Mouse (Mus musculus): ENCODE results near the gene Fmn2. TPM values are rescaled to one million over a fixed set of nuclear protein-coding genes. Genes with fewer than 3 reads are reported as not detected.

Gene Fmn2
- polyA plus RNA-seq, 1 experiment from 2014 or later, result 0.74 TPM

DNA sequence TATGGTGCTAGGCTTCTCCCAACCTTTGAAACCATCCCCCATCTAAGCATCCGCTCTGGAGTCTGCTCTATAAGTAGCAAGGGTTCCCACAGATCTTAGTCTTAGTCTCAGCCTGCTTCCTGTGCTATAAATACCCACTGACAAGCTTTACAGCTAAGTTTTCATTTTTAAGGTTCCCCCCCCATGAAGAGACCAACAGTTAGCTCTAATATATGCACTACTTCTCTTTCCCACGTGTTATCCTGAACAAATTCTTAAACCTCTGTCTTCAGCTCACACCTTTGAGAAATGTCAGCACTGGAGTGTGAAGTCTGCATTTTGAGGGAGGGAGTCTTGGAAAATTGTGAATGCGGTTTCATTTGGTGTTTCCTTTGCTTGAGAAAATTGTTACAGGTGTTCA is 56.2 kb downstream of the Fmn2 start:
- Histone ChIP-seq H3K27ac (replicated peaks in 1 of 2; ENCODE audit: control insufficient read depth in 1 of 2, insufficient read depth in 1 of 2, low read depth in 2 of 2, low read length in 2 of 2) (no peak overlapping the region), H3K9ac (ENCODE audit: low read length) (no peak overlapping the region), H3K36me3 (ENCODE audit: control insufficient read depth, insufficient read depth, low read length) (no peaks in the 10 kb centered on the region), H3K4me1 (ENCODE audit: control insufficient read depth in 2 of 2, insufficient read depth in 2 of 2, low read length in 2 of 2) (0 out of 4 replicates have a peak, but pooled peaks cover 0 to 2% of the 10 kb centered on the region in 2 experiments), H3K9me3 (ENCODE audit: control insufficient read depth, low read length) (no peaks in the 10 kb centered on the region), H3K4me2 (ENCODE audit: low read length) (no peak overlapping the region), H3K4me3 (ENCODE audit: control insufficient read depth in 1 of 2, insufficient read depth in 1 of 2, low read depth in 1 of 2, low read length in 2 of 2) (no peak overlapping the region), H3K27me3 (ENCODE audit: control insufficient read depth, insufficient read depth, low read length) (no peaks in the 10 kb centered on the region)
- WGBS, result 38% methylated on average over 3 of the region's 3 CpGs
- no peak for ATAC-seq (ENCODE audit: insufficient number of reproducible peaks, insufficient read depth, low FRiP score, low read depth)

DNA sequence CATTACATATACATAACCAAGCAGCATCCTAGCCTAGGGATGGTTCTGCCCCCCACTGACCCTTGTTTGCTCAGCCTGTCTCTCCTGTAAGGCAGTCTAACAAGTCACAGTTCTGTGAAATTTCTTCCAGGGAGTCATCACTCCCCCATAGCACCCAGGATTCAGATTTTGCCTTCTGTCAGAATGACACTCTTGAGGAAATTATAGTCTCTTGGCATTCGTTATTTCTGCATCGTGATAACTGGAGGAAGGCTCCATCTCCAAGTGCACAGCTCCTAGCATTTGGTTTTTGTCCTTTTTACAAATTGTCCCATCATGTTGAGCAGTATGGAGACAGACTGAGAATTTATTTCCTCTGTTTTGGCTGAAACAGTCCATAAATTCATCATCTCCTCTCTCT is 56.9 kb downstream of the Fmn2 start:
- Histone ChIP-seq H3K4me2 (ENCODE audit: low read length) (no peak overlapping the region), H3K9me3 (ENCODE audit: control insufficient read depth, low read length) (no peaks in the 10 kb centered on the region), H3K4me3 (ENCODE audit: control insufficient read depth in 1 of 2, insufficient read depth in 1 of 2, low read depth in 1 of 2, low read length in 2 of 2) (no peak overlapping the region), H3K27me3 (ENCODE audit: control insufficient read depth, insufficient read depth, low read length) (no peaks in the 10 kb centered on the region), H3K9ac (ENCODE audit: low read length) (no peak overlapping the region), H3K27ac (replicated peaks in 1 of 2; ENCODE audit: control insufficient read depth in 1 of 2, insufficient read depth in 1 of 2, low read depth in 2 of 2, low read length in 2 of 2) (no peak overlapping the region), H3K4me1 (ENCODE audit: control insufficient read depth in 2 of 2, insufficient read depth in 2 of 2, low read length in 2 of 2) (0 out of 4 replicates have a peak, but pooled peaks cover 0 to 2% of the 10 kb centered on the region in 2 experiments), H3K36me3 (ENCODE audit: control insufficient read depth, insufficient read depth, low read length) (no peaks in the 10 kb centered on the region)
- WGBS, result 82% methylated on average over 2 of the region's 2 CpGs
- ATAC-seq (ENCODE audit: insufficient number of reproducible peaks, insufficient read depth, low FRiP score, low read depth), result no peak

DNA sequence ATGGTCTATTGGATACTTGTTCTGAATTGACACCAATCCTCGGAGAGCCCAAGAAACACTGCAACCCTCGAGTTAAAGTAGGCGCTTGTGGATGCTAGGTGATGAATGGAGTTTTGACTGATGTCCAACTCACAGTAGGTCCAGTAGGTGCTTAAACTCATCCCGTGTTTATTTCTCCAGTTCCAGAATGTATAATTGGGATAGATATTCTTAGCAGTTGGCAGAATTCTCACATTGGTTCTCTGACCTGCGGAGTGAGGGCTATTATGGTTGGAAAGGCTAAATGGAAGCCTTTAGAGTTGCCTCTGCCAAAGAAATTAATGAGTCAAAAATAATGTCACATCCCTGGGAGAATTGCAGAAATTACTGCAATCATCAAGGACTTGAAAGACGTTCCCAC is 62.9 kb downstream of the Fmn2 start:
- no peaks in the 10 kb centered on the region for H3K27me3 ChIP-seq (ENCODE audit: control insufficient read depth, insufficient read depth, low read length)
- H3K4me1 ChIP-seq (ENCODE audit: control insufficient read depth in 2 of 2, insufficient read depth in 2 of 2, low read length in 2 of 2), result no peaks in the 10 kb centered on the region
- H3K4me2 ChIP-seq (ENCODE audit: low read length), result no peak overlapping the region
- no peak overlapping the region for H3K9ac ChIP-seq (ENCODE audit: low read length)
- H3K27ac ChIP-seq (replicated peaks in 1 of 2; ENCODE audit: control insufficient read depth in 1 of 2, insufficient read depth in 1 of 2, low read depth in 2 of 2, low read length in 2 of 2), result no peak overlapping the region
- 77% methylated on average over 6 of the region's 6 CpGs for WGBS
- H3K4me3 ChIP-seq (ENCODE audit: control insufficient read depth in 1 of 2, insufficient read depth in 1 of 2, low read depth in 1 of 2, low read length in 2 of 2), result no peak overlapping the region
- H3K9me3 ChIP-seq (ENCODE audit: control insufficient read depth, low read length), result no peaks in the 10 kb centered on the region
- no peaks in the 10 kb centered on the region for H3K36me3 ChIP-seq (ENCODE audit: control insufficient read depth, insufficient read depth, low read length)
- no peak for ATAC-seq (ENCODE audit: insufficient number of reproducible peaks, insufficient read depth, low FRiP score, low read depth)

DNA sequence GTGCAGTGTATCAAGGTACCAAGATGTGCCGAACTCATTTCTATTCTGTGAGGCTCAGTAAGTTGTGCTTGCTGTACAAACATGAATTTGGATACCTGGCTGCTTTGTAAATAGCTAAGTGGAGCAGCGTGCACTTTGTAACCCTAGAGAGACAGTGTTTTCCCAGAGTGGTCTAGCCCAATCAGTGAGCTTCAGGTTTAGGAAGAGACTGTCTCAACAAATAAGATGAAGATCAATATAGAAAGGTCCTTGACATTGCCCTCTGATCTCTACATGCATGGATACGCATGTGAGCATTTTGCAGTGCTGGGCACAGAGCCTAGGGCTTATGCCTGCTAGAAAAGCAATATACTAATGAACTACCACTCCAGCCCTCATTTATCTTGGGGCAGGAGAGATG is 67.0 kb downstream of the Fmn2 start:
- H3K9me3 ChIP-seq (ENCODE audit: control insufficient read depth, low read length), result no peaks in the 10 kb centered on the region
- no peak overlapping the region for H3K27ac ChIP-seq (replicated peaks in 1 of 2; ENCODE audit: control insufficient read depth in 1 of 2, insufficient read depth in 1 of 2, low read depth in 2 of 2, low read length in 2 of 2)
- no peak overlapping the region for H3K4me2 ChIP-seq (ENCODE audit: low read length)
- ATAC-seq (ENCODE audit: insufficient number of reproducible peaks, insufficient read depth, low FRiP score, low read depth), result no peak
- H3K4me1 ChIP-seq (ENCODE audit: control insufficient read depth in 2 of 2, insufficient read depth in 2 of 2, low read length in 2 of 2), result no peaks in the 10 kb centered on the region
- H3K36me3 ChIP-seq (ENCODE audit: control insufficient read depth, insufficient read depth, low read length), result no peaks in the 10 kb centered on the region
- WGBS, result 81% methylated on average over 3 of the region's 3 CpGs
- H3K9ac ChIP-seq (ENCODE audit: low read length), result no peak overlapping the region
- H3K27me3 ChIP-seq (ENCODE audit: control insufficient read depth, insufficient read depth, low read length), result no peaks in the 10 kb centered on the region
- H3K4me3 ChIP-seq (ENCODE audit: control insufficient read depth in 1 of 2, insufficient read depth in 1 of 2, low read depth in 1 of 2, low read length in 2 of 2), result no peak overlapping the region

DNA sequence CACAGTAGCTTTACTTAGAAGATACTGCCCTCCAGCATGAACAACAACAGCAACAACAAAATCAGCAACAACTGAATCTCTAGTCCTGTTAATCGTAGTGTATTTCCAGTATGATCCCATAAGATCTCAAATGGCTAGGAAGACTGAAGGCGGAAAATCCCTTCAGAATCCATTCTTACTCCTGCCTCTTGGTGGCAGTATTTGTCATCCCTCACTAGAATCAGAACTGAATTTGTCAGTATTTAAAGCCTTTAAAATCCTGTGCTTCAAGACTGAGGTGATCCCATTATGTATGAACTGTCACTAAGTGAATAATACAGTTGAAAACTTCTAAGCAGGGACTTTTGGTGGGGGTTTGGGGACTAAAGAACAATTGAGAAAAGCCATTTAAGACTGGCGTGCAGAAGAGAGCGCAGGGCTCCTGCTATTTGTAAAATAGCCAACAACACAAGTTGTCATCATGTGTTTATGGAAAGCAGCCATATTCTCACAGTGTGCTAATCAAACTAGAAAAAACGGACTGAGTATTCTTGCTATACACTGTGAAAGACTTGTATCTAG is 90.9 kb downstream of the Fmn2 start:
- Histone ChIP-seq H3K36me3 (ENCODE audit: control insufficient read depth, insufficient read depth, low read length) (no peaks in the 10 kb centered on the region), H3K4me3 (ENCODE audit: control insufficient read depth in 1 of 2, insufficient read depth in 1 of 2, low read depth in 1 of 2, low read length in 2 of 2) (no peak overlapping the region), H3K4me1 (ENCODE audit: control insufficient read depth in 2 of 2, insufficient read depth in 2 of 2, low read length in 2 of 2) (no peaks in the 10 kb centered on the region), H3K4me2 (ENCODE audit: low read length) (no peak overlapping the region), H3K9me3 (ENCODE audit: control insufficient read depth, low read length) (no peaks in the 10 kb centered on the region), H3K27ac (replicated peaks in 1 of 2; ENCODE audit: control insufficient read depth in 1 of 2, insufficient read depth in 1 of 2, low read depth in 2 of 2, low read length in 2 of 2) (no peak overlapping the region), H3K27me3 (ENCODE audit: control insufficient read depth, insufficient read depth, low read length) (no peaks in the 10 kb centered on the region), H3K9ac (ENCODE audit: low read length) (no peak overlapping the region)
- ATAC-seq (ENCODE audit: insufficient number of reproducible peaks, insufficient read depth, low FRiP score, low read depth), result no peak
- WGBS, result 54% methylated on average over 5 of the region's 5 CpGs

DNA sequence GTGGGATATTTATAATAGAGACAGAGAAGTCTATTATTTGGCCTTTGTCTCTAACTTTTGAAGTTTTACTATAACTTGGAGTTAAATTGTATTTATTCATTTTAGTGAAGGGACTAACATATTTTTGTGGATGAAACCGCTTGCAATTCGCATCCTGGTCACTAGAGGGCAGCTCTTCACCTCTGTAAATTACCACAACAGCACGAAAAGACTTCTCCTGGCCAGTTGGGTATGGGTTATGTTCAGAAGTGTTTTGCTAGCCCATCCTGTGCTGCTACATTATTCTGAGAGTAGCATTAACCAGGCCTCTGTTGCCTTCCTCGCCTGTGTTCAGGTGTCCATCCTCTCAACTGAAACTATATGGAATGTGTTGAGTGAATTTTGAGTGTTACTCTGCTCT is 93.4 kb downstream of the Fmn2 start:
- H3K4me3 ChIP-seq (ENCODE audit: control insufficient read depth in 1 of 2, insufficient read depth in 1 of 2, low read depth in 1 of 2, low read length in 2 of 2), result no peak overlapping the region
- H3K4me2 ChIP-seq (ENCODE audit: low read length), result no peak overlapping the region
- no peaks in the 10 kb centered on the region for H3K36me3 ChIP-seq (ENCODE audit: control insufficient read depth, insufficient read depth, low read length)
- no peaks in the 10 kb centered on the region for H3K4me1 ChIP-seq (ENCODE audit: control insufficient read depth in 2 of 2, insufficient read depth in 2 of 2, low read length in 2 of 2)
- H3K27me3 ChIP-seq (ENCODE audit: control insufficient read depth, insufficient read depth, low read length), result no peaks in the 10 kb centered on the region
- WGBS, result 3% methylated on average over 4 of the region's 4 CpGs
- ATAC-seq (ENCODE audit: insufficient number of reproducible peaks, insufficient read depth, low FRiP score, low read depth), result no peak
- H3K9ac ChIP-seq (ENCODE audit: low read length), result no peak overlapping the region
- H3K9me3 ChIP-seq (ENCODE audit: control insufficient read depth, low read length), result no peaks in the 10 kb centered on the region
- no peak overlapping the region for H3K27ac ChIP-seq (replicated peaks in 1 of 2; ENCODE audit: control insufficient read depth in 1 of 2, insufficient read depth in 1 of 2, low read depth in 2 of 2, low read length in 2 of 2)

DNA sequence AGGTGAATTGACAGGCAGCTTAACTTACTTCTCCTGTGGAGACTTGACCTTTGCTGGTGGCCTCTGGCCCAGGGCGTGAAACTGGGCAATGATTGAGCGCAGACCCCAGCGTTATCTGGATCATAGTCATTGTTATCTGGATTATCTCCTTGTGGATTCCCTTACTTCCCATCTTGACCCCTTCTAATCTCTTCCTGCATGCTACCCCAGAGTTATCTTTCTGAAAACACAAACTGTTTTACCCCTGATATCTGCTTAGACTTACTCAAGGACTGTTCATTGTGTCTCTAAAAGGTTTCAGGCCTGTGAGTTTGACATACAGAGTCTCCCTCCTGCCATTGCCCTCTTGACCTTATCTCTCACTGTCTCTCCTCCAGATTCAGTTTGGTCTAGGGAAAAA is 95.9 kb downstream of the Fmn2 start:
- WGBS, result 51% methylated on average over 3 of the region's 3 CpGs

DNA sequence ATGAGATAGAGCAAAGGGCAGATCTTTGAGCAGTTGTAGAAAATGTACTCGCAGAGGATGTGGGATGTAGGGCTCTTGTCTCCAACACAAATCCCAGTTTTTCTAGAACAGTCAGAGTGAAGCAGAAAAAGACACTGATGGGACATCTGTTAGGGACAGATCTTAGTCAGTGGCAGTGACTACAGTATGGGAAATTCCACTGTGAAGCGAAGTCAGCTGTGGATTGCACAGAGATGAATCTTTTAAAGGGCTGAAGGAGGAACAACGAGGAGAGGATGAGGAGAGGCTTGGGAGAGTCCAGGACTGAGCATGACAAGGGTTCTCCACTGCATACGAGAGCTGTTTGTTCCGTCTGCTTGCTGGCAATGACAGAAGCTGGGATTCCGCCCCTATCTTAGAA is 96.6 kb downstream of the Fmn2 start:
- Histone ChIP-seq H3K36me3 (ENCODE audit: control insufficient read depth, insufficient read depth, low read length) (no peaks in the 10 kb centered on the region), H3K4me3 (ENCODE audit: control insufficient read depth in 1 of 2, insufficient read depth in 1 of 2, low read depth in 1 of 2, low read length in 2 of 2) (no peak overlapping the region), H3K4me2 (ENCODE audit: low read length) (no peak overlapping the region), H3K27me3 (ENCODE audit: control insufficient read depth, insufficient read depth, low read length) (no peaks in the 10 kb centered on the region), H3K9me3 (ENCODE audit: control insufficient read depth, low read length) (no peaks in the 10 kb centered on the region), H3K9ac (ENCODE audit: low read length) (no peak overlapping the region), H3K4me1 (ENCODE audit: control insufficient read depth in 2 of 2, insufficient read depth in 2 of 2, low read length in 2 of 2) (no peaks in the 10 kb centered on the region), H3K27ac (replicated peaks in 1 of 2; ENCODE audit: control insufficient read depth in 1 of 2, insufficient read depth in 1 of 2, low read depth in 2 of 2, low read length in 2 of 2) (no peak overlapping the region)
- no peak for ATAC-seq (ENCODE audit: insufficient number of reproducible peaks, insufficient read depth, low FRiP score, low read depth)
- 33% methylated on average over 6 of the region's 6 CpGs for WGBS

More for the DNA sequence above, 95.9 kb downstream of the Fmn2 start:
- H3K9ac ChIP-seq (ENCODE audit: low read length), result no peak overlapping the region
- H3K4me2 ChIP-seq (ENCODE audit: low read length), result no peak overlapping the region
- H3K36me3 ChIP-seq (ENCODE audit: control insufficient read depth, insufficient read depth, low read length), result no peaks in the 10 kb centered on the region
- no peaks in the 10 kb centered on the region for H3K4me1 ChIP-seq (ENCODE audit: control insufficient read depth in 2 of 2, insufficient read depth in 2 of 2, low read length in 2 of 2)
- H3K9me3 ChIP-seq (ENCODE audit: control insufficient read depth, low read length), result no peaks in the 10 kb centered on the region
- no peak overlapping the region for H3K4me3 ChIP-seq (ENCODE audit: control insufficient read depth in 1 of 2, insufficient read depth in 1 of 2, low read depth in 1 of 2, low read length in 2 of 2)
- no peaks in the 10 kb centered on the region for H3K27me3 ChIP-seq (ENCODE audit: control insufficient read depth, insufficient read depth, low read length)
- H3K27ac ChIP-seq (replicated peaks in 1 of 2; ENCODE audit: control insufficient read depth in 1 of 2, insufficient read depth in 1 of 2, low read depth in 2 of 2, low read length in 2 of 2), result no peak overlapping the region
- no peak for ATAC-seq (ENCODE audit: insufficient number of reproducible peaks, insufficient read depth, low FRiP score, low read depth)
